Mouse (Mus musculus) hindbrain, postnatal 0 days (tissue): ENCODE measurements around the gene Sik1. TPM values are rescaled to one million over a fixed set of nuclear protein-coding genes. Genes with fewer than 3 reads are reported as not detected.

Experiments used
- ATAC-seq: fragments of 200-750 bp; cut with Nextera tagmentation; 2 replicates; pipeline ENCODE4 v1.8.0; 2017; ENCODE audit warnings: mild to moderate bottlenecking, moderate TSS enrichment, moderate library complexity
- DNase-seq: peaks from one replicate; pipeline ENCODE4 v3.0.0-alpha.2; 2015; ENCODE audit warnings: low spot score
- H3K27ac ChIP-seq: fragments of 300-500 bp; sonication (generic); 2 replicates; pipeline ENCODE4 v1.5.1; 2014; ENCODE audit warnings: mild to moderate bottlenecking
- H3K27me3 ChIP-seq: fragments of 300-500 bp; sonication (generic); 2 replicates; pipeline ENCODE4 v1.6.1; 2014; ENCODE audit warnings: low read length, mixed read lengths; ENCODE audit not compliant: insufficient read depth
- H3K36me3 ChIP-seq: fragments of 300-500 bp; sonication (generic); 2 replicates; pipeline ENCODE4 v1.6.1; 2014; ENCODE audit warnings: low read length, mixed read lengths; ENCODE audit not compliant: insufficient read depth
- H3K4me1 ChIP-seq: fragments of 300-500 bp; sonication (generic); 2 replicates; pipeline ENCODE4 v1.6.1; 2014; ENCODE audit warnings: antibody characterized with exemption, low read length, mixed read lengths; ENCODE audit not compliant: insufficient read depth
- H3K4me2 ChIP-seq: fragments of 300-500 bp; sonication (generic); 2 replicates; pipeline ENCODE4 v1.6.1; 2014; ENCODE audit warnings: low read depth, mild to moderate bottlenecking, low read length, moderate library complexity, mixed read lengths
- H3K4me3 ChIP-seq: fragments of 300-500 bp; sonication (generic); 2 replicates; pipeline ENCODE4 v1.5.1; 2014; ENCODE audit warnings: low read length
- H3K9ac ChIP-seq: fragments of 300-500 bp; sonication (generic); replicated peaks from 2 replicates; pipeline ENCODE4 v1.6.1; 2014; ENCODE audit warnings: mild to moderate bottlenecking, low read length, moderate library complexity, mixed read lengths
- H3K9me3 ChIP-seq: fragments of 300-500 bp; sonication (generic); 2 replicates; pipeline ENCODE4 v1.6.1; 2016; ENCODE audit warnings: low read length, mixed read lengths
- CTCF ChIP-seq: IDR thresholded peaks from 2 replicates; pipeline ENCODE4 v1.5.1; 2016; ENCODE audit warnings: antibody characterized with exemption, control low read depth, low read depth
- WGBS: fragments of 180-500 bp; shearing (Covaris S2); extraction: QIAGEN DNeasy Blood & Tissue Kit; methylation state at CpG from one replicate; pipeline ENCODE4 v1.1.7; 2014; 5-methylcytosine and 5-hydroxymethylcytosine counted together
- polyA plus RNA-seq: library from polyadenylated mRNA; unstranded; fragments of >200 nt; fragmentation: Nextera tagmentation; extraction: Ambion mirVana; gene quantifications from 2 replicates; pipeline ENCODE4 v1.2.1, GENCODE M21; 2015
- total RNA-seq: library from RNA; depleted of rRNA; stranded (reverse); fragments of >200 nt; gene quantifications from 2 replicates; pipeline ENCODE4 v1.2.3, GENCODE M21; 2014; rRNA removed

The Sik1 gene
- total and polyA plus RNA-seq, 2 experiments from 2014 or later = 18.1 to 39.6 TPM

DNA sequence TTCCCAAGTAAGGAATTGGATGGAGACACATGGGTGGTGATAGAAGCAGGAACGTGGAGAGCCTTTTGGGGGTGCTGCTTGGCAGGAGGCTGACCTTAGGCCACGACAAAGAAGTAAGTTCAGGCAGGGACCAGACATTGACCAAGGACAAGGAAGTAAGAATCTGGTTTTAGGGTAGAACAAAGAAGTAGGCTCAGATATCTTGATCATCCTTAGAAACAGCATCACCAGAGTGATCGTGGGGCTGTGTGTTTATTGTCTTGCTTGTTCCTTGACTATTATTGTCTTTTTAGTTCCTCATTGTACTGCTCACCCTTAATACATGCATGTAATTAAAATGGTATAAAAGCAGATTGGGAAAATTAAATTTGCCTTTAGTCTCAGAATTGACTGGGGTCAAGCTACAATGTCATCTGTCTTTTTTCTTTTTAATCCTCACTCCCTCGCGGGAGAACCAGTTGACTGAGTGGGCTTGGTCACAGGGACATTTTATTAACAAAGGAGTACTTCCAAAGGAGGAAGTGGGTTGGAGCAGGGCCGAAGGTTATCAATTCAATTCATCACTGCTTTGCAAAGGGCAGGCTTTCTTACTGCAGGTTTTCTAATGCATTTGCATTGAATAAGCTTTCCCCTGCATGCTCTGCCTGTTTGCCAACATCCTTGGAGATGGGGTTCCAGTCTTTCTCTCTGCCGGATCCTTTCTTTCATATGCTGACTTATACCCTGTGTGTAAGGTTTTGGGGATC, 53.2 kb downstream of the Sik1 start:
- no peak overlapping the region for H3K4me3 ChIP-seq
- H3K9me3 ChIP-seq = no peaks in the 10 kb centered on the region
- H3K4me1 ChIP-seq = 0 out of 2 replicates have a peak, but pooled peaks cover 3% of the 10 kb centered on the region
- WGBS = 56% methylated on average over 7 of the region's 7 CpGs
- no peak overlapping the region for H3K4me2 ChIP-seq
- no peak for DNase-seq
- H3K9ac ChIP-seq = no peak overlapping the region
- H3K36me3 ChIP-seq = no peaks in the 10 kb centered on the region
- no peak for ATAC-seq
- no peak overlapping the region for H3K27ac ChIP-seq
- no peak for TF ChIP-seq CTCF
- H3K27me3 ChIP-seq = 0 out of 2 replicates have a peak, but pooled peaks cover 1% of the 10 kb centered on the region

- no peak overlapping the region for H3K4me3 ChIP-seq
- ATAC-seq (no peak), DNase-seq (no peak)
- H3K36me3 ChIP-seq = no peaks in the 10 kb centered on the region
- 89% methylated on average over 7 of the region's 7 CpGs for WGBS
- no peak overlapping the region for H3K4me2 ChIP-seq
- H3K9me3 ChIP-seq = no peaks in the 10 kb centered on the region
- H3K9ac ChIP-seq = no peak overlapping the region
- H3K27me3 ChIP-seq = 0 out of 2 replicates have a peak, but pooled peaks cover 3% of the 10 kb centered on the region
- TF ChIP-seq CTCF = no peak
- H3K4me1 ChIP-seq = no peaks in the 10 kb centered on the region
- H3K27ac ChIP-seq = no peak overlapping the region
Observed at GRCm38 (mm10) chr17:31800852-31801363, 54.7 kb downstream of the Sik1 start.

GRCm38 (mm10) chr17:31795893-31796292, 59.7 kb downstream of the Sik1 start:
- Histone ChIP-seq H3K9me3 (no peaks in the 10 kb centered on the region), H3K27me3 (peaks cover 6% of the 10 kb centered on the region; the same call in 1 of the 2 replicates), H3K4me3 (no peak overlapping the region), H3K27ac (no peak overlapping the region), H3K4me1 (peaks cover 2% of the 10 kb centered on the region), H3K36me3 (no peaks in the 10 kb centered on the region), H3K4me2 (no peak overlapping the region), H3K9ac (no peak overlapping the region)
- no peak for TF ChIP-seq CTCF
- ATAC-seq = no peak
- no peak for DNase-seq
- 78% methylated on average over 4 of the region's 4 CpGs for WGBS

Other genes starting within 250 kb of the Sik1 start
- 31.4 and 38.8 TPM in 2 replicates for gene Cbs, start 218.6 kb downstream of the Sik1 start, total RNA-seq
- 25.8 and 30.7 TPM in 2 replicates for gene Cbs, start 218.6 kb downstream of the Sik1 start, polyA plus RNA-seq
- gene U2af1, start 196.9 kb downstream of the Sik1 start, total RNA-seq = 46.2 and 54.6 TPM in 2 replicates
- gene U2af1, start 196.9 kb downstream of the Sik1 start, polyA plus RNA-seq = 224 and 242 TPM in 2 replicates
- 0.52 and 0.90 TPM in 2 replicates for gene Cryaa, start 178.0 kb downstream of the Sik1 start, total RNA-seq
- 1.2 TPM in 2 replicates for gene Cryaa, start 178.0 kb downstream of the Sik1 start, polyA plus RNA-seq
- 18.6 and 30.0 TPM in 2 replicates for gene Rrp1b, start 180.3 kb upstream of the Sik1 start, total RNA-seq
- gene Rrp1b, start 180.3 kb upstream of the Sik1 start, polyA plus RNA-seq = 32.5 and 38.9 TPM in 2 replicates
- gene Hsf2bp, start 180.5 kb upstream of the Sik1 start, total RNA-seq = 0.84 TPM in 1 of 2 replicates, not detected in the other
- gene Hsf2bp, start 180.5 kb upstream of the Sik1 start, polyA plus RNA-seq = 0.55 and 0.58 TPM in 2 replicates